Mouse (Mus musculus) adrenal gland, postnatal 14 days (tissue): ENCODE results near the gene Cebpb. TPM values are rescaled to one million over a fixed set of nuclear protein-coding genes. Genes with fewer than 3 reads are reported as not detected.
A peak's percentile ranks its signal among the peaks of the same experiment; 100 is the strongest.

Experiments
- DNase-seq: peaks from one replicate; pipeline ENCODE4 v3.0.0; 2021; ENCODE audit warnings: mixed read lengths
- total RNA-seq: library from RNA; stranded (reverse); gene quantifications from 2 replicates; pipeline ENCODE4 v1.2.3, GENCODE M21; 2021

The Cebpb gene
- total RNA-seq, 1 experiment from 2014 or later, result 403 TPM

GRCm38 (mm10) chr2:167665972-167666713 lies 22.6 kb upstream of the Cebpb start:
- DNase-seq, result no peak

- DNase-seq, result no peak
Observed at GRCm38 (mm10) chr2:167668426-167668825, 20.3 kb upstream of the Cebpb start.

- no peak for DNase-seq
Observed at GRCm38 (mm10) chr2:167669398-167669797, 19.3 kb upstream of the Cebpb start.

- DNase-seq, result no peak
Observed at GRCm38 (mm10) chr2:167671101-167671633, 17.5 kb upstream of the Cebpb start.

GRCm38 (mm10) chr2:167672212-167672685 lies 16.5 kb upstream of the Cebpb start:
- DNase-seq, result peak; percentile 39

GRCm38 (mm10) chr2:167675120-167675909 lies 13.4 kb upstream of the Cebpb start:
- peak; percentile 74 for DNase-seq

- no peak for DNase-seq
Observed at GRCm38 (mm10) chr2:167678600-167678999, 10.1 kb upstream of the Cebpb start.

GRCm38 (mm10) chr2:167679902-167680430 lies 8.7 kb upstream of the Cebpb start:
- DNase-seq, result peak; percentile 92

- peak; percentile 80 for DNase-seq
Observed at GRCm38 (mm10) chr2:167680657-167681056, 8.1 kb upstream of the Cebpb start.

GRCm38 (mm10) chr2:167683721-167684120 lies 5.0 kb upstream of the Cebpb start:
- DNase-seq, result no peak

GRCm38 (mm10) chr2:167685137-167685536 lies 3.6 kb upstream of the Cebpb start:
- peak; percentile 95 for DNase-seq

GRCm38 (mm10) chr2:167685865-167686264 lies 2.9 kb upstream of the Cebpb start:
- peak; percentile 57 for DNase-seq

- peak; percentile 82 for DNase-seq
Observed at GRCm38 (mm10) chr2:167686382-167687249, 2.1 kb upstream of the Cebpb start.

- DNase-seq, result no peak
Observed at GRCm38 (mm10) chr2:167687250-167687586, 1.5 kb upstream of the Cebpb start.

GRCm38 (mm10) chr2:167687651-167688101 lies 1.0 kb upstream of the Cebpb start:
- DNase-seq, result peak; percentile 93

- DNase-seq, result peak; percentile 80
Observed at GRCm38 (mm10) chr2:167688126-167688497, 603 bp upstream of the Cebpb start.

- DNase-seq, result peak; percentile 78
Observed at GRCm38 (mm10) chr2:167689501-167690218, 945 bp downstream of the Cebpb start, which contains the start of gene Tmem189. TSS of gene Tmem189 (minus strand) at chr2:167689822.

GRCm38 (mm10) chr2:167690219-167690961 lies 1.7 kb downstream of the Cebpb start:
- peak; percentile 85 for DNase-seq

- DNase-seq, result peak; percentile 53
Observed at GRCm38 (mm10) chr2:167690962-167691311, 2.2 kb downstream of the Cebpb start.

- no peak for DNase-seq
Observed at GRCm38 (mm10) chr2:167691410-167691809, 2.7 kb downstream of the Cebpb start.
